In genomic region chr8:123347293-123347692, GRCm38 (mm10) we compare ENCODE assay signal across 27 mouse cellular contexts. TPM values are rescaled to one million over a fixed set of nuclear protein-coding genes. Genes with fewer than 3 reads are reported as not detected.
DNase-seq lines count a peak whose midpoint lies in the region; ATAC-seq lines count a peak whose summit lies in the region.
"Had no signal": no experiment of that assay in that cellular context is flagged by ENCODE, and none has a peak within 500 bp of the region (broad histone marks: within the 10 kb centered on the region; RNA-seq: fewer than 3 reads in every experiment).

No protein-coding gene starts in this region.

- H3K4me2 ChIP-seq in kidney, embryonic 15.5 days: no peak overlapping the region
- no peak overlapping the region for H3K4me2 ChIP-seq in liver, embryonic 11.5 days
- no peak overlapping the region for H3K4me2 ChIP-seq in liver, embryonic 12.5 days
- H3K4me2 ChIP-seq: embryonic facial prominence, embryonic 12.5 days; embryonic facial prominence, embryonic 15.5 days; heart, embryonic 12.5 days; hindbrain, embryonic 14.5 days had no signal

- whole genome bisulfite sequencing in kidney, embryonic 15.5 days: 43% methylated on average over 2 of the region's 2 CpGs
- 55% methylated on average over 2 of the region's 2 CpGs for WGBS in liver, embryonic 11.5 days
- WGBS in liver, embryonic 12.5 days (ENCODE audit: insufficient replicate concordance): 32% methylated on average over 2 of the region's 2 CpGs

- H3K27me3 ChIP-seq in kidney, embryonic 15.5 days: no peaks in the 10 kb centered on the region
- H3K27me3 ChIP-seq in liver, embryonic 11.5 days (replicated peaks; ENCODE audit: control insufficient read depth, insufficient read depth, low read length): no peaks in the 10 kb centered on the region
- H3K27me3 ChIP-seq in liver, embryonic 12.5 days (replicated peaks): no peaks in the 10 kb centered on the region; the same call in 1 of the 2 replicates
- H3K27me3 ChIP-seq: embryonic facial prominence, embryonic 12.5 days; embryonic facial prominence, embryonic 15.5 days; heart, embryonic 12.5 days had no signal

- H3K4me1 ChIP-seq in kidney, embryonic 15.5 days: peaks cover 85% of the 10 kb centered on the region
- peaks cover 25% of the 10 kb centered on the region for H3K4me1 ChIP-seq in liver, embryonic 11.5 days (replicated peaks; ENCODE audit: control insufficient read depth, insufficient read depth, low read length)
- H3K4me1 ChIP-seq in liver, embryonic 12.5 days: peaks cover 50% of the 10 kb centered on the region

- H3K9me3 ChIP-seq in kidney, embryonic 15.5 days (replicated peaks): no peaks in the 10 kb centered on the region
- H3K9me3 ChIP-seq in liver, embryonic 11.5 days (ENCODE audit: control insufficient read depth, low read length): no peaks in the 10 kb centered on the region
- no peaks in the 10 kb centered on the region for H3K9me3 ChIP-seq in liver, embryonic 12.5 days (replicated peaks)
- H3K9me3 ChIP-seq: embryonic facial prominence, embryonic 12.5 days; embryonic facial prominence, embryonic 15.5 days; heart, embryonic 12.5 days had no signal

- H3K4me3 ChIP-seq in kidney, embryonic 15.5 days (replicated peaks): no peak overlapping the region
- H3K4me3 ChIP-seq in liver, embryonic 11.5 days (ENCODE audit: low read depth, low read length): no peak overlapping the region
- H3K4me3 ChIP-seq in liver, embryonic 12.5 days: no peak overlapping the region
- H3K4me3 ChIP-seq: embryonic facial prominence, embryonic 12.5 days; embryonic facial prominence, embryonic 15.5 days; gastrocnemius, adult 2 months; heart, embryonic 12.5 days had no signal

- no peak for ATAC-seq in kidney, embryonic 15.5 days (replicated peaks; ENCODE audit: low FRiP score)
- ATAC-seq in liver, embryonic 11.5 days (replicated peaks; ENCODE audit: low FRiP score): peak; percentile 72; the same call in 1 of the 2 replicates
- ATAC-seq in liver, embryonic 12.5 days: no peak
- 0 out of 2 replicates have a peak, but pooled peaks have one; percentile 44 for ATAC-seq in megakaryocyte progenitor cell, adult 5-6 weeks (replicated peaks; ENCODE audit: poor library complexity)
- ATAC-seq: CD4-positive, CD25-positive, alpha-beta regulatory T cell, adult 4 months; forebrain, embryonic 14.5 days; forebrain, postnatal 0 days; hindbrain, postnatal 0 days had no signal

- H3K9ac ChIP-seq in kidney, embryonic 15.5 days: no peak overlapping the region
- H3K9ac ChIP-seq in liver, embryonic 11.5 days (ENCODE audit: low read depth, low read length): no peak overlapping the region
- no peak overlapping the region for H3K9ac ChIP-seq in liver, embryonic 12.5 days
- H3K9ac ChIP-seq: embryonic facial prominence, embryonic 12.5 days; embryonic facial prominence, embryonic 15.5 days; forebrain, postnatal 0 days; heart, embryonic 12.5 days; hindbrain, embryonic 14.5 days had no signal

- no peak for DNase-seq in kidney, postnatal 10 days
- DNase-seq in liver, embryonic 11.5 days (ENCODE audit: low spot score): no peak
- DNase-seq in c-Kit-positive CD71-positive TER-119-negative erythroid progenitor cells, embryonic 14.5 days (ENCODE audit: low read depth): peak; percentile 27
- DNase-seq: adrenal gland, adult 8-10 months; adrenal gland, postnatal 25 days; cerebellum, adult 18-20 months; cerebellum, adult 9-11 months; cerebellum, postnatal 25 days; forebrain, postnatal 0 days; gastrocnemius, adult 2 months; gastrocnemius, postnatal 14 days; heart, adult 11 months; heart, postnatal 14 days; heart, postnatal 4 days had no signal

- H3K36me3 ChIP-seq in kidney, embryonic 15.5 days: no peaks in the 10 kb centered on the region
- no peaks in the 10 kb centered on the region for H3K36me3 ChIP-seq in liver, embryonic 11.5 days (ENCODE audit: control insufficient read depth, insufficient read depth, low read length)
- H3K36me3 ChIP-seq in liver, embryonic 12.5 days: no peaks in the 10 kb centered on the region
- H3K36me3 ChIP-seq: embryonic facial prominence, embryonic 12.5 days; embryonic facial prominence, embryonic 15.5 days; heart, embryonic 12.5 days had no signal

- H3K27ac ChIP-seq in kidney, embryonic 15.5 days: peak overlapping the region; percentile 94
- H3K27ac ChIP-seq in liver, embryonic 11.5 days (ENCODE audit: low read depth, low read length): no peak overlapping the region
- H3K27ac ChIP-seq in liver, embryonic 12.5 days: no peak overlapping the region
- H3K27ac ChIP-seq: embryonic facial prominence, embryonic 15.5 days; gastrocnemius, adult 2 months; hindbrain, embryonic 14.5 days; hindbrain, postnatal 0 days had no signal

RNA-seq across cellular contexts. Expression of gene Spire2, which starts 14.8 kb away (rescaled TPM):
- polyA plus RNA-seq in kidney, embryonic 15.5 days (2015; fragmentation: Nextera tagmentation; extraction: Ambion mirVana): 4.7 and 5.0 TPM in 2 replicates
- 6.5 and 6.7 TPM in 2 replicates for polyA plus RNA-seq in liver, embryonic 11.5 days (2014; fragmentation: Nextera tagmentation; extraction: Ambion mirVana)
- 4.6 TPM in 2 replicates for polyA plus RNA-seq in liver, embryonic 12.5 days (2016; fragmentation: Nextera tagmentation; extraction: Ambion mirVana)
- 0.07 TPM in 1 of 2 replicates, not detected in the other for total RNA-seq in megakaryocyte progenitor cell, adult 5-6 weeks (2015)
- 1.3 TPM in 1 of 2 replicates, not detected in the other for total RNA-seq in megakaryocyte progenitor cell, adult 5-6 weeks (2017)
- total RNA-seq: gastrocnemius, adult 2 months had no signal
- polyA plus RNA-seq: CD4-positive, CD25-positive, alpha-beta regulatory T cell, adult 4 months had no signal

RNA-seq across cellular contexts. Expression of gene Tcf25, which starts 26.3 kb away (rescaled TPM):
- 157 and 175 TPM in 2 replicates for polyA plus RNA-seq in kidney, embryonic 15.5 days (2015; fragmentation: Nextera tagmentation; extraction: Ambion mirVana)
- polyA plus RNA-seq in liver, embryonic 11.5 days (2014; fragmentation: Nextera tagmentation; extraction: Ambion mirVana): 136 and 147 TPM in 2 replicates
- 79.2 and 94.3 TPM in 2 replicates for polyA plus RNA-seq in liver, embryonic 12.5 days (2016; fragmentation: Nextera tagmentation; extraction: Ambion mirVana)
- total RNA-seq in megakaryocyte progenitor cell, adult 5-6 weeks (2015): 73.1 and 90.2 TPM in 2 replicates
- total RNA-seq in megakaryocyte progenitor cell, adult 5-6 weeks (2017): 89.8 and 94.1 TPM in 2 replicates

RNA-seq across cellular contexts. Expression of gene Fanca, which starts 28.9 kb away (rescaled TPM):
- polyA plus RNA-seq in kidney, embryonic 15.5 days (2015; fragmentation: Nextera tagmentation; extraction: Ambion mirVana): 38.2 and 45.2 TPM in 2 replicates
- 39.7 and 46.8 TPM in 2 replicates for polyA plus RNA-seq in liver, embryonic 11.5 days (2014; fragmentation: Nextera tagmentation; extraction: Ambion mirVana)
- polyA plus RNA-seq in liver, embryonic 12.5 days (2016; fragmentation: Nextera tagmentation; extraction: Ambion mirVana): 27.4 and 32.2 TPM in 2 replicates
- total RNA-seq in megakaryocyte progenitor cell, adult 5-6 weeks (2015): 38.1 and 41.3 TPM in 2 replicates
- total RNA-seq in megakaryocyte progenitor cell, adult 5-6 weeks (2017): 32.1 and 34.5 TPM in 2 replicates
- total RNA-seq: gastrocnemius, adult 2 months had no signal

RNA-seq across cellular contexts. Expression of gene Mc1r, which starts 59.6 kb away (rescaled TPM):
- polyA plus RNA-seq in kidney, embryonic 15.5 days (2015; fragmentation: Nextera tagmentation; extraction: Ambion mirVana): not detected in 2 replicates
- polyA plus RNA-seq in liver, embryonic 11.5 days (2014; fragmentation: Nextera tagmentation; extraction: Ambion mirVana): 0.04 and 0.06 TPM in 2 replicates
- not detected in 2 replicates for polyA plus RNA-seq in liver, embryonic 12.5 days (2016; fragmentation: Nextera tagmentation; extraction: Ambion mirVana)
- not detected in 2 replicates for total RNA-seq in megakaryocyte progenitor cell, adult 5-6 weeks (2015)
- total RNA-seq in megakaryocyte progenitor cell, adult 5-6 weeks (2017): 0.12 and 0.14 TPM in 2 replicates
- total RNA-seq: adrenal gland, postnatal 25 days; common myeloid progenitor, adult 5-6 weeks; gastrocnemius, adult 2 months; gastrocnemius, postnatal 14 days; gastrocnemius, postnatal 4 days; heart, adult 8-10 months; heart, postnatal 14 days; heart, postnatal 4 days; hindbrain, postnatal 0 days had no signal
- polyA plus RNA-seq: heart, embryonic 12.5 days had no signal

Comparison
In these comparisons a context has a peak if more than half of its experiments do, and no peak if none do; other contexts are left out.
1. ATAC-seq: peak in liver, embryonic 11.5 days (single experiment) and megakaryocyte progenitor cell, adult 5-6 weeks (single experiment); none in kidney, embryonic 15.5 days (single experiment) and liver, embryonic 12.5 days (single experiment).